Mouse (Mus musculus) gastrocnemius, postnatal 4 days (tissue): ENCODE data around the gene Lrrc32. TPM values are rescaled to one million over a fixed set of nuclear protein-coding genes. Genes with fewer than 3 reads are reported as not detected.

Experiments used
- DNase-seq, 2 experiments: peaks; one replicate each; pipeline ENCODE4 v3.0.0; 2021 to 2022; ENCODE audit warnings: low spot score in 2 of 2, mixed read lengths in 2 of 2
- total RNA-seq, 2 experiments: library from RNA; stranded (reverse); gene quantifications; 2 replicates each; pipeline ENCODE4 v1.2.3; 2021

Lrrc32 gene
- total RNA-seq, 2 experiments from 2014 or later, result 12.8 to 14.6 TPM

DNA sequence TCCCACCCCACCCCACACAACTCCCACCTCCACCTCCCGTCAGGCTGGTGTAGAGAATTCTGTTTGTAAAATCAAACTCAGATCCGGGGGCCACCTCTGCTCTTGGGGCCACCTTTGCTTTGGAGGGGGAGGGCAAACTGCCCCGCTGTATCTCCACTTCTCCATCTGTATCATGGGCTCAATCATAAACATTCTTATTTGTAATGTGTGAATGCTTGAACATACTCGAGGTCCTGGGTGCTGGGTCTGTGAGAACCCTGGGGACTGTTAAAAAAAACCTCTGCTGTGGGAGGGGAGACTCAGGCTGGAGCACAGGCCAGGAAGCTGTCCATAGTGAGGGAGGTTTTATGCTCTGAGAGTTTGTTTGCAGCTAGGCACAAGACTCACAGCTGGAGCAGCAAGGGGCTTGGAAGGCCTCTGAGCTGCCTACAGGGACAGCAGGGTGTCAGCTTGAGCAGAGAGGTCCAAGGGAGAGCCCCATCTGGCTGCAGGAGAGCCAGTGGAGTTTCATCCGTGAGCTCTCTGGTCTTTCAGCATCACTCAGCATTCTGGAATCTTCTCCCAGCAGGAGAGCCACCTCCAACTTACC is 15.7 kb downstream of the Lrrc32 start:
- DNase-seq, result peak in 1 of 2 experiments; percentile 41

- DNase-seq, result no peak
Observed at GRCm38 (mm10) chr7:98505664-98506063, 16.6 kb downstream of the Lrrc32 start.

DNA sequence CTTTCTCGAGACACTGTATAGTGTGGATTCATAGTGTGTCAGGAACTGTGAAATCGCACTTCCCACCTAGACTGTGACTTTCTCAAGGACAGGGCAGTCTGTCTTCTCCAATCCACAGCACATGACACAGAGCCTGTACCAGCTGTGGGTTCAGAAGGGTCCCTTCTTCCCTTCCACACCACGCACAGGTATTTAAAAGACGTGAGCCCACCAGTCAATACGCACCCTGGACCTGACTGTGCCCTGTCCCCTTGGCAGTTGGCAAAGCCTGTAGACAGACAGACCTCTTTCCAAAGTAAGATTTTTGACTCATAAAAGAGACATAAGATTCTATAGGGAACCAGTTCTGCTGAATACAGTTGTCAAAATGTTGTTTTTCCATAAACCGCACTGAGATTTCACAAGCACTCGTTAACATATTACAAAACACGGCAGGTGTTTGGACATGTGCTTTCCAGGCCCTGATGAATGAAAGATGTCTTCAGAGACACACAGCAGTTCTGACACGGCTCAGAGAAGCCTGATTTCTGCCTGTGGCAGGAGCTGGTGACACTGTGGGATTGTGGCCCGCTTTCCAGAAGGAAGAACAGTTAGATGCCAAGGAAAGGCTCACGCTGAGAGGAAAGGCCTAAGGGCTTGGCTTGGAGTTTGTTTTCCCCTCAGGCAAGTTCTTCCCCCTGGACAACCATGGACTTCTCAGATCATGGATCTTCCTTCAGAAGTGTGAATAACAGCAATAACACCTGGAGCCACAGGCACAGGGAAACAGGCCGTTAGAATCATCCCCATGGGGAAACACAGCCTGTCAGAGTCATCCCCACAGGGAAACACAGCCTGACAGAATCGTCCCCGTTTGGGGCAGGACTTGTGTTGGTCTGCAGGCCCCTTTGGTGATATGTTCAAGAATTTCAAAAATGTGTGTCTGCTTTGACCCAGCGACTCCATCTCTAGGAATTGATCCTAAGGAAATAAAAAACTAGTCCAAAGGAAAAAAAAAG is 22.2 kb downstream of the Lrrc32 start:
- no peak for DNase-seq

GRCm38 (mm10) chr7:98513251-98513650 is 24.2 kb downstream of the Lrrc32 start:
- DNase-seq, result no peak

- DNase-seq, result no peak
Observed at GRCm38 (mm10) chr7:98522576-98522975, 33.5 kb downstream of the Lrrc32 start.

DNA sequence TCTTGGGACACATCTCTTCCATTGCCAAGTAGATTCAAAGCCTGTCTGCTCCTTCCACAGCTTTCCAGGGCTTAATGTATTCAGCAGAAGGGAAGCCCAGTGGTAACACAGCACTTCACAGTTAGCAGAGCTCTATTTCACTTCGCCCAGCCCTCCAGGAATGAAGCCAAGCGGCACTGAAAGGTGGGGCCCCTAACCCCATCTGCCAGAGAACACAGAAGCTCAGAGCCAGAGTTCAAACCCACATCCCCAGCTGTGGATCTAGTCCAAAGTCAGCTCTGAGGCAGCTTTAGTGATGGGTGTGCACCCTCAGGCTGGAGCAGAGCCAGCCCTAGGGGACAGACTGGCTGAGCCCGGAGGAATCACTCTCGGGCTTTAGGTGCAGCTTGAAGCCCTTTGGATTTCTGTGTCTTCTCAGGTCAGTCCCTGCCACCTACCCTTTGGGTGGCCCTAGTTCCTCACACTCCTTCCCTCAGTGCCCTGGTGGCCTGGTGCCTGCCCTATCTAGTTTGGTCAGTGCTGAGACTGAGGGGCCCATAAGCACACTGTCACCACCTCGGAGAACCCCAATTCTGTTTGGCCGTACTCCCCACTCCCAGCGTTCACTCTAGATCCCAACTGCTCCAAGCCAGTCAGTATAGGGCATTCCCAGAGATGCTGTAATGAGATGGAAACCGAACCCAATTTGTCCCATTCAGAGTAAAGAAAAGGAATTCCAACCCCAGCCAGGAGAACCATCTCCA is 34.2 kb downstream of the Lrrc32 start:
- DNase-seq, result peak in 1 of 2 experiments; percentile 33

DNA sequence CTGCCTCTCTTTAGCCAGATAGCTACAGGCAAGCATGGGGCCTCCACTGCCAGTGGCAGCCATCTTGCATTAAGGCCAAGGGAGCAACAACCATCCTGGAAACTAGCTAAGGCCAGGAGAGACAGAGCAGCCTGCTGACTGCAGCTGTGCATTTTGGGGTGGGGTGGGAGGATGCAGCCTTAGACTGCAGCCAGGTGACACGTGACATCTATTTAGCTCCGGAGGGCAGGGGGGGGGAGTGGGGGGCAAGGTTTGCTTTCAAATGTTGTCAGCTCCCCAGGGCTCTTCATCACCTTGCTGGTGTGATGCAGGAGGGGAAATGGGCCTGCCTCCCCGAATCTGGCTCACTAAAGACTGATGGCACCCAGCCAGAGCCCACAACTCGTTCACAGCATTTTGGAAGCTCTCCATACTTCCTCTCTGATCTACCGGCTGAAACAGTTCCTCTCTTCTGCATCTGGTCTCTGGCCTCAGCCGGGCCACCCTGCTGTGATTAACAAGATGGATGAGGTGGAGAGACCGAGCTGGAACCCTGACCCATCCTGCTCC is 34.8 kb downstream of the Lrrc32 start:
- DNase-seq, result peak; percentile 39 to 64

- DNase-seq, result no peak
Observed at GRCm38 (mm10) chr7:98524401-98524800, 35.3 kb downstream of the Lrrc32 start.

GRCm38 (mm10) chr7:98524869-98525699 is 36.0 kb downstream of the Lrrc32 start:
- no peak for DNase-seq

GRCm38 (mm10) chr7:98527085-98527484 is 38.0 kb downstream of the Lrrc32 start:
- no peak for DNase-seq

GRCm38 (mm10) chr7:98531612-98532011 is 42.5 kb downstream of the Lrrc32 start:
- DNase-seq, result no peak

DNA sequence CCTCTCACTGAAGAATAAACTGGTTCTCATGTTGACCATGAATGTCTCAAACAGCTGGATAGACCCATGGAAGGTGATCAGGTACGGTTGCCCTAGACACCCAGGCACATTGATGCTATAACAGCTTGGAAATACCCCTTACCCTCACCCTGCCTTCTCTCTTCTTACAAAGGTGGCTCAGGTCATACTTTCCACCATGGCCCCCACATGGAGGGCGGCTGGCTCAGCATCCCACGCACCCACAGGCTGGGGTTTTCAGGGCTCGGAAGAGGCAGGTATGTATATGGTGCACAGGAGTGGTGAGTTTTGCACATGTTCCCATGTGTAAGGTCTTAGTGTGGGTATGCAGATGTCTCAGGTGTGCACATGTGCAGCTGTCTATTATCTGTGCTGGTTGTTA is 43.9 kb downstream of the Lrrc32 start:
- DNase-seq, result no peak

GRCm38 (mm10) chr7:98534432-98534855 is 45.4 kb downstream of the Lrrc32 start:
- DNase-seq, result no peak

DNA sequence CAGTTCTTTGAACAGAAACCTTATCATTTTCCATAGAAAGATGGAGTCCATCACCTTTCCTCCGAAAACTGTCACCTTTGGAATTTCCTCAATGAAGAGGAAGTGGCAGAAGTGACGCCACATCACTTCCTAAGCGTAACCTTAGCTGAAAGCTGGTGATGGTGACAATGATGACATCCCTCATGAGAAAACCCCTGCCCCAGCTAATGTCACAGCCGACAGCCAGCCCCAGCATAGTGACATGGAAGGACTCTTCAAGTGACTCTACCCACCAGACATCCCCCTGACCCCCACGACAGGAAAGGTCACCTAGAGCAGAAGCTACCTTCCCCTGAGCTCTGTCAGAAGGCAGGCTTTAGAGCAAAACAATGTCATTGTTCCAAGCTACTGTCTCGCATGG is 46.1 kb downstream of the Lrrc32 start:
- no peak for DNase-seq

GRCm38 (mm10) chr7:98535882-98536281 is 46.8 kb downstream of the Lrrc32 start:
- DNase-seq, result no peak

- DNase-seq, result no peak
Observed at GRCm38 (mm10) chr7:98537210-98537966, 48.3 kb downstream of the Lrrc32 start.

- no peak for DNase-seq
Observed at GRCm38 (mm10) chr7:98537967-98538573, 49.0 kb downstream of the Lrrc32 start.

- no peak for DNase-seq
Observed at GRCm38 (mm10) chr7:98540879-98541278, 51.8 kb downstream of the Lrrc32 start.

- DNase-seq, result no peak
Observed at GRCm38 (mm10) chr7:98541564-98541963, 52.5 kb downstream of the Lrrc32 start.
